Mouse (Mus musculus) forebrain, embryonic 10.5 days (tissue): ENCODE measurements around the gene Ints4. TPM values are rescaled to one million over a fixed set of nuclear protein-coding genes. Genes with fewer than 3 reads are reported as not detected.
A peak's percentile ranks its signal among the peaks of the same experiment; 100 is the strongest.

Experiments used
- DNase-seq: peaks from one replicate; pipeline ENCODE4 v3.0.0-alpha.2; 2017; ENCODE audit warnings: low spot score; ENCODE audit errors: extremely low spot score
- H3K27ac ChIP-seq: fragments of 300-500 bp; sonication (generic); 2 replicates; pipeline ENCODE4 v1.5.1; 2016; ENCODE audit warnings: mild to moderate bottlenecking
- H3K27me3 ChIP-seq: fragments of 300-500 bp; sonication (generic); 2 replicates; pipeline ENCODE4 v1.6.1; 2016; ENCODE audit warnings: mild to moderate bottlenecking; ENCODE audit not compliant: poor library complexity, severe bottlenecking
- H3K36me3 ChIP-seq: fragments of 300-500 bp; sonication (generic); replicated peaks from 2 replicates; pipeline ENCODE4 v1.6.1; 2016; ENCODE audit warnings: mild to moderate bottlenecking, moderate library complexity
- H3K4me1 ChIP-seq: fragments of 300-500 bp; sonication (generic); 2 replicates; pipeline ENCODE4 v1.6.1; 2016
- H3K4me3 ChIP-seq: fragments of 300-500 bp; sonication (generic); 2 replicates; pipeline ENCODE4 v1.5.1; 2016; ENCODE audit warnings: mild to moderate bottlenecking, moderate library complexity
- H3K9me3 ChIP-seq: fragments of 300-500 bp; sonication (generic); 2 replicates; pipeline ENCODE4 v1.6.1; 2016; ENCODE audit warnings: mild to moderate bottlenecking, moderate library complexity
- WGBS: fragments of 180-500 bp; shearing (Covaris S2); methylation state at CpG from one replicate; pipeline ENCODE4 v1.1.7; 2016; 5-methylcytosine and 5-hydroxymethylcytosine counted together
- polyA plus RNA-seq: library from polyadenylated mRNA; unstranded; fragments of >200 nt; fragmentation: Nextera tagmentation; extraction: Ambion mirVana; gene quantifications from 2 replicates; pipeline ENCODE4 v1.2.1, GENCODE M21; 2016

Gene Ints4
- polyA plus RNA-seq, 1 experiment from 2014 or later: 69.4 TPM

DNA sequence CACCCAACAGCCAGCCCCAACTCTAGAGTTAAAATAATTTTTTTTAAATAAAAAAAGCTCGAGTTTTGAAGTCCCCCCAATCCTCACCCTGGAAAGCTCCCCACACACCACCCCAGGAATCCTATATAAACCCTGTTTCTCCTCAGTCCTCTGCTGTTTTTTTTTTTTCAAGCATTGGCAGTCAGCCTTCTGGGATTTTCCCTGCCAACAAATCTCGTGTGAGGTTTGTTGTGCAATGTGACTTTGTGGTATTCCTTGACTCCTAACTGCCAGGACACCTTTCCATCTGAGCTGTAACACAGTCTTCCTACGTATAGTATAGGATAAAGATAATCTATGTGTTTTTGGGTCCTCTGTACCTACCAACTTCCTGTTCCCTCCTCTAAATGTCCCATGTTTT is 1.4 kb upstream of the Ints4 start:
- no peaks in the 10 kb centered on the region for H3K9me3 ChIP-seq
- peaks cover 17% of the 10 kb centered on the region for H3K4me1 ChIP-seq
- WGBS: 63% methylated on average over 3 of the region's 3 CpGs

GRCm38 (mm10) chr7:97480290-97480689 is 466 bp upstream of the Ints4 start:
- Histone ChIP-seq H3K27me3 (no peaks in the 10 kb centered on the region), H3K9me3 (no peaks in the 10 kb centered on the region), H3K4me3 (peak overlapping the region; percentile 80), H3K27ac (peak overlapping the region; percentile 87), H3K36me3 (peaks cover 10% of the 10 kb centered on the region), H3K4me1 (peaks cover 17% of the 10 kb centered on the region)
- DNase-seq: no peak
- WGBS: 35% methylated on average over 3 of the region's 3 CpGs

More for the DNA sequence above, 1.4 kb upstream of the Ints4 start:
- H3K27ac ChIP-seq: no peak overlapping the region
- 0 out of 2 replicates have a peak, but pooled peaks cover 3% of the 10 kb centered on the region for H3K36me3 ChIP-seq
- DNase-seq: no peak
- H3K27me3 ChIP-seq: no peaks in the 10 kb centered on the region
- no peak overlapping the region for H3K4me3 ChIP-seq

- H3K27me3 ChIP-seq: no peaks in the 10 kb centered on the region
- DNase-seq: no peak
- H3K36me3 ChIP-seq: peaks cover 41% of the 10 kb centered on the region
- H3K4me1 ChIP-seq: peaks cover 17% of the 10 kb centered on the region
- H3K27ac ChIP-seq: no peak overlapping the region
- no peaks in the 10 kb centered on the region for H3K9me3 ChIP-seq
- no peak overlapping the region for H3K4me3 ChIP-seq
- WGBS: 89% methylated on average over 2 of the region's 2 CpGs
Observed at GRCm38 (mm10) chr7:97483378-97483777, 2.6 kb downstream of the Ints4 start.

DNA sequence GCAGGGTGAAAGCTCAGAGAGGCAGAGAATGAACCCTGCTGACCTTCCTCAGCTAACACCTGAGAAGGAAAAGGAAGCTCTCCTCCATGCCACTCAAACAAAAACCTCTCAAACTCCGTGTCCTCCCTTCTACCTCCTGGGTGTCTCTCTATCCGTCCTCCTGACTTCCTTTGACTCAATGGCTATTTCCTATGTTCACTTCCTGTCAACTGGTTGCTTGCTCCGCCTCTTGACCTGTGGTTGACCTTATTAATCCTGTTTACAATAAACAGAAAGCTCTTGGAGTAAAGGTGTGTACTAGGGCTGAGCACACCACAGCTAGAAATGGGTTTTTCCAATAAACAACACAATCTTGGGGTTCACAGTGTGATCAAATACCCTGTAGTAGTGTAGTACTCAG is 10.4 kb downstream of the Ints4 start:
- H3K27ac ChIP-seq: no peak overlapping the region
- DNase-seq: no peak
- H3K27me3 ChIP-seq: no peaks in the 10 kb centered on the region
- WGBS: 72% methylated on average over 3 of the region's 3 CpGs
- peaks cover 87% of the 10 kb centered on the region for H3K36me3 ChIP-seq
- no peak overlapping the region for H3K4me3 ChIP-seq
- H3K4me1 ChIP-seq: no peaks in the 10 kb centered on the region
- no peaks in the 10 kb centered on the region; the same call in 1 of the 2 replicates for H3K9me3 ChIP-seq

DNA sequence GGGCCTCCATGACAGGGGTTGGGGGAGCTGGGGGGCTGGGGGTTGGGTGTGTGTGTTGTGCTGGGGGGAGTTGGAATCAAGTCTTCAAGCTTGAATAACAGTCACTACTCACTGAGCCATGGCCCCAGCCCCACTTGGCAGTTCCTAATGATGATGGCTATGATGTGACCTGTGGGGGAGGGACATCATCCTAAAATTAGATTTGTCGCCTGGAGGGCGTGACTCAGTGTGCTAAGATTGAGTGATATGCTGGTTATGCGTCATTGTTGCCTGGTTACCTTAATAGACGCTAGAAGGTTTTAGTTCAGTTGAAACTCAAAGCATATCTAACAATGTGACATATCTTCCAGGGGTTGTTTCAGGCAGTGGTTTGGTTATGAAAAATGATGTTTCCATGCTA is 11.7 kb downstream of the Ints4 start:
- H3K36me3 ChIP-seq: peaks cover 84% of the 10 kb centered on the region
- WGBS: 94% methylated on average over 4 of the region's 4 CpGs
- no peak overlapping the region for H3K4me3 ChIP-seq
- H3K9me3 ChIP-seq: no peaks in the 10 kb centered on the region; the same call in 1 of the 2 replicates
- no peaks in the 10 kb centered on the region for H3K4me1 ChIP-seq
- DNase-seq: no peak
- H3K27me3 ChIP-seq: no peaks in the 10 kb centered on the region
- H3K27ac ChIP-seq: no peak overlapping the region

- DNase-seq: no peak
- Histone ChIP-seq H3K27ac (no peak overlapping the region), H3K27me3 (no peaks in the 10 kb centered on the region), H3K36me3 (peaks cover 84% of the 10 kb centered on the region), H3K4me3 (no peak overlapping the region), H3K4me1 (no peaks in the 10 kb centered on the region), H3K9me3 (no peaks in the 10 kb centered on the region; the same call in 1 of the 2 replicates)
Observed at GRCm38 (mm10) chr7:97495052-97495451, 14.3 kb downstream of the Ints4 start.

DNA sequence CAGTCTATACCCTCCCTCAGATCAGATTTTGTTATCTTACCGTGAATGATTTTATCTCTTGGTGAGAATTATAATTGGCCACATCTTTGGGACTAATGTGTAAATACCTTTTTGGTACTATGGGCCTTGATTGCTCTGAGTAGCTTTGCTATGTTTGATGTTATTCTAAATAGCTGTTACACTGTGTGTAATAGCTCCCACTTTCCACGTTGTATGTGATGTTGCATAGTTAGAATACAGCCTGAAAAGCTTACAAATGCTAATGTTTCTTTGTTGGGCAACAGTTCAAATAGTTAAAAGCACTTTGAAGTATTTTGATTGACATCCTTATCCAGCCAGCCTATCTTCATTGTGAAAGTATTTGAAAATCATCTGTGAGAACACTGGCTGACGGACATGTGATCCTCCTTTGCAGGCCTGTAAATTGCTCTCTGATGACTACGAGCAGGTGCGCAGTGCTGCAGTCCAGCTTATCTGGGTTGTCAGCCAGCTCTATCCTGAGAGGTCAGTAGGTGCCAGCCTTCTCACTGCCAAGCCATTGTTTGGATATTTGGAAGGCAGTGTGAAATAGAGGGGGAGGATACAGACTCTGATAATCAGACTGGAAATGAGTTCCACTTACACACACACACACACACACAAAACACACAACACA is 19.9 kb downstream of the Ints4 start:
- Histone ChIP-seq H3K27me3 (no peaks in the 10 kb centered on the region), H3K36me3 (peaks cover 81% of the 10 kb centered on the region), H3K4me1 (no peaks in the 10 kb centered on the region), H3K27ac (no peak overlapping the region), H3K4me3 (no peak overlapping the region), H3K9me3 (no peaks in the 10 kb centered on the region; the same call in 1 of the 2 replicates)
- 92% methylated on average over 5 of the region's 5 CpGs for WGBS
- DNase-seq: no peak

DNA sequence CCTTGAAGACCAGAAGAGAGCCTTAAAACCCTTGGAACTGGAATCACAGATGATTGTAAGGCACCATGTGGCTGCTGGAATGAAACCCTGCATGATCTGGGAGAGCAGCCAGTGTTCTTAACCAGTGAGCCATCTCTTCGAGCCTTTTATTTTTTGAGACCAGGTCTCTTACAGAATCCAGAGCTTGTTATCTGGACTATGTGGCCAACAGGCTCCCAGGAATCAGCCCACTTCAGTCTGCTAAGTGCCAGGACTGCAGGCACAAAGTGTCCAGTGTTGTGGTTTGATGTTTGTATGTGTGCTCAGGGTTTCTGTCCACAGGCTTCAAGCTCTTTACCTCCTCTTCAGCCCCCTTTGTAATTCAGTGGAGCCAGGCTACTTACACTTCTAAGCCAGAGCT is 34.0 kb downstream of the Ints4 start:
- Histone ChIP-seq H3K4me1 (no peaks in the 10 kb centered on the region), H3K9me3 (no peaks in the 10 kb centered on the region), H3K27me3 (no peaks in the 10 kb centered on the region), H3K4me3 (no peak overlapping the region), H3K27ac (no peak overlapping the region), H3K36me3 (peaks cover 93% of the 10 kb centered on the region)
- 77% methylated on average over 1 of the region's 1 CpGs for WGBS
- DNase-seq: no peak

DNA sequence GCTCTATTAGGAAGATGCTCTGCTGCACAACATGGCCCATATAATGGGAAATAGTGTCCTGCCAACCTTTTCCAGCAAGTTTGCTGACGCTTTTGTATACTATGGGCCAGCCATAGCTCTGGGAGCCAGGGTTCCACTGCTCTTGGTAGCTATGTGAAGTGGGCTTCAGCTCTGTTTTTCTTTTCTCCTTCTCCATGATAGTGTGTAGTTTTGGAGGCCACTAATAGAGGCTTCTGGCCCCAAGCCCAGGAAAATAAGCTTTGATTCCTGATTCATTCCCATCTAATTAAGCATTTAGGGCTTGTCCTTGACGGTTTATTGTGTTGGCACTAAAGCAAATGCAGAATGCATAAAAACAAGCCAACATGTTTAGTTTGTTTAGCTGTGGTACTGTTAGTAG is 39.2 kb downstream of the Ints4 start:
- Histone ChIP-seq H3K27ac (no peak overlapping the region), H3K9me3 (no peaks in the 10 kb centered on the region), H3K4me3 (no peak overlapping the region), H3K4me1 (no peaks in the 10 kb centered on the region), H3K36me3 (peaks cover 83% of the 10 kb centered on the region), H3K27me3 (no peaks in the 10 kb centered on the region)
- WGBS: 93% methylated on average over 2 of the region's 2 CpGs
- DNase-seq: no peak

DNA sequence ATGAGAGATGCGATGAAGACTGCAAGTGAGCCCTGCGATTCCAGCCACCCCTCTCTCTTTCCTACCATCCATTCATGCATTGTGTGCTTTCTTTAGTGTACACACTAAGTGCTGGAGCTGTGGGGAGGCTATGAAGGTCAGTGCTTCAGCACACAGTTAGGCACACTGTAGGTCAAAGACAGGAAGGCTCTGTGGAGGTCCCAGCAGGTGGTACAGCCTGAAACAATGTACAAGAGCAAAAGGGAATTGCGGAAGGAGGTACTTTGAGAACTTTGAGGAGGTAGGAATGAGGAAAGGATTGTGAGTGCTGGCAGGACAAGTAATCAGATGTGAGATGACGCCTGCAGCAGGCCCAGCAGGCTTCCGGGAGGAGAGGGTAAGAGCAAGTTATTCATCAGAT is 54.8 kb downstream of the Ints4 start:
- Histone ChIP-seq H3K9me3 (no peaks in the 10 kb centered on the region; the same call in 1 of the 2 replicates), H3K27me3 (no peaks in the 10 kb centered on the region), H3K4me3 (no peak overlapping the region), H3K36me3 (peaks cover 99% of the 10 kb centered on the region), H3K27ac (no peak overlapping the region), H3K4me1 (no peaks in the 10 kb centered on the region)
- DNase-seq: no peak
- 90% methylated on average over 5 of the region's 5 CpGs for WGBS

DNA sequence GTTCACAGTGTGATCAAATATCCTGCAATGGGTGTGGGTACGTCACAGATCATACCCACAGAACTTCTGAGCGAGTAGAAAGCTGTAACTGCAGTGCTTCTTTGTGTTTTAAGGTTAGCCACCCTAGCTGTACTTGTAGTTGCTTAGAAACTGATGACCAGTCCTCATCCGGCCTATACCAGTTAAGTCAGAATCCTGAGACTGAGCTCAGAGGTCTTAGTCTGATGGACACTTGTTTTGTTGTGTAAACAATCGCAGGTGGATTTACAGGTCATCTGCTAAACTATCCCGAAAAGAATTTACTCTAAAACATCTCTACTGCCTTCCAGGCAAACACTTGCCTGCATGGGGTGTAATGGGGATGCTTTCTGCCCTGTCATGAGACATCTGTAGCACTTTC is 55.8 kb downstream of the Ints4 start:
- Histone ChIP-seq H3K36me3 (peaks cover 99% of the 10 kb centered on the region), H3K27me3 (no peaks in the 10 kb centered on the region), H3K4me1 (no peaks in the 10 kb centered on the region), H3K27ac (no peak overlapping the region), H3K9me3 (no peaks in the 10 kb centered on the region), H3K4me3 (no peak overlapping the region)
- no peak for DNase-seq
- 92% methylated on average over 5 of the region's 5 CpGs for WGBS

DNA sequence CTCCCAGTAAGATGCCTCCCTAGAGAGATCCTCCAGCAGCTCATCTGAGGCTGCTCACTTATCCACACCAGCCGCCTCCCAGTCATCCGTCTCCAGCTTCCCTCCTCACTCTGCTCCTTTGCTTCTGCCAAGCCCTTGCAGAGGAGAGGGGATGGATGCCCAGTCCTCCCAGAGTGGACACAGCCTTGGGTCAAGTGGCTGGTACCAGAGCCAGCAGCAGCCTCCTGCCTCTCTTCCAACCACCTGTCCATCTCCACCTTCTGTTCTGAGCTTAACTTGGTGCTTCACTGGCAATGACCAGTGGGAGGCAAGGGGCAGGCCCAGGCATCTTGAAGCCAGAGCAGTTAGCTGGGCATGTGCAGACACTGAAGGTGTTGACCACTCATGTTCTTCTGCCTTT is 65.7 kb downstream of the Ints4 start:
- Histone ChIP-seq H3K4me1 (no peaks in the 10 kb centered on the region), H3K9me3 (peaks cover 3% of the 10 kb centered on the region; the same call in 1 of the 2 replicates), H3K36me3 (peaks cover 24% of the 10 kb centered on the region), H3K27ac (no peak overlapping the region), H3K4me3 (no peak overlapping the region), H3K27me3 (no peaks in the 10 kb centered on the region)
- WGBS: 90% methylated on average over 2 of the region's 2 CpGs
- DNase-seq: no peak

GRCm38 (mm10) chr7:97549301-97549700 is 68.5 kb downstream of the Ints4 start:
- DNase-seq: no peak
- Histone ChIP-seq H3K27ac (no peak overlapping the region), H3K9me3 (no peaks in the 10 kb centered on the region), H3K27me3 (no peaks in the 10 kb centered on the region), H3K4me3 (no peak overlapping the region), H3K4me1 (no peaks in the 10 kb centered on the region), H3K36me3 (no peaks in the 10 kb centered on the region)
- WGBS: 95% methylated on average over 10 of the region's 10 CpGs

DNA sequence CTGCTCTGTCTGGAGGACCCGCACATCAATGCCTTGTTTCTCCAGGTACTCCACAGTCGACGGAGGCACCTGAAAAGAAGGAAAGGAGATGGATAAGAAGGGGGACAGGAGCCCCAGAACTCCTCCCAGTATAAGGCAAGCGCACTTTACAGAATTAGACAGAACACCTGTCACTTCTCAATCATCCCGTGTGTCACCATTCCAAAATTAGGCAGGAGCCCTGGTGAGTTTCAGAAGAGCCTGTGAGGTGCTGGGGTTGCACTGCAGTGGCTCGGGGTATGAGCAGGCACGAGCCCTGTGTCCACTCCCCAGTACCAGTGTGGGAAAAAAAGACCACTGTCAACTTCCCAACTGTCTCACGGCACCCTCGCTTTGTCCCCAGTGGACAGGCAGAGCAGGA is 69.9 kb downstream of the Ints4 start:
- H3K4me1 ChIP-seq: no peaks in the 10 kb centered on the region
- whole genome bisulfite sequencing: 86% methylated on average over 9 of the region's 9 CpGs
- H3K9me3 ChIP-seq: no peaks in the 10 kb centered on the region
- H3K4me3 ChIP-seq: no peak overlapping the region
- no peaks in the 10 kb centered on the region for H3K36me3 ChIP-seq
- no peak for DNase-seq
- no peaks in the 10 kb centered on the region for H3K27me3 ChIP-seq
- no peak overlapping the region for H3K27ac ChIP-seq
